Mouse (Mus musculus): ENCODE data around the gene Vamp2.

- TF ChIP-seq CTCF (IDR thresholded peaks at IDR 0.05; ENCODE audit: extremely low read depth, insufficient read length, insufficient replicate concordance, low read depth, low read length), result no peak
- TF ChIP-seq POLR2A (IDR thresholded peaks at IDR 0.05; ENCODE audit: low read depth, low read length), result no peak
Observed at GRCm38 (mm10) chr11:69087597-69087996, 693 bp upstream of the Vamp2 start.

Data from small intestine, adult 2 months (tissue).